Comparison of ENCODE assay signal across 8 mouse cellular contexts in the genomic region with DNA sequence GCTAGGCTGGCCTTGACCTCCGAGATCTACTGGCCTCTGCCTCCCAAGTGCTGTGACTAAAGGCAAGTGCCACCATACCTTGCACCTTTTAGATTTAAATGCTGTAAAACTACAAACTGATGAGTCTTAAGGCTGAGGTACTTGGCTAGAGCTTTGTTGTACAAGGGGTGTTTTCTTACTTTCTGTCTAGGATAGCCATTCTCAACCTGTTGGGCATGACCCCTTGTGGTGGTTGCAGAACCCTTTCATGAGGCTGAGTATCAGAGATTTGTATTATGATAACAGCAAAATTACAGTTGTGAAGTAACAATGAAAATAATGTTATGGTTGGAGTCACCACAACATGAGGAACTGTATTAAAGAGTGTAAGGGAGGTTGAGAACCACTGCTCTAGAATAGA. TPM values are rescaled to one million over a fixed set of nuclear protein-coding genes. Genes with fewer than 3 reads are reported as not detected.
DNase-seq lines count a peak whose midpoint lies in the region; ATAC-seq and TF ChIP-seq lines count a peak whose summit lies in the region.

No protein-coding gene starts in this region.

- H3K36me3 ChIP-seq in kidney, embryonic 14.5 days (ENCODE audit: control insufficient read depth, insufficient read depth, low read length), result peaks cover 14% of the 10 kb centered on the region; the same call in 1 of the 2 replicates
- no peaks in the 10 kb centered on the region; the same call in 1 of the 2 replicates for H3K36me3 ChIP-seq in hindbrain, postnatal 0 days (ENCODE audit: insufficient read depth, low read length)

- WGBS in kidney, embryonic 14.5 days, result 66% methylated on average over 1 of the region's 1 CpGs
- WGBS in bone marrow, adult 2 months, result 41% methylated on average over 1 of the region's 1 CpGs
- WGBS in hindbrain, postnatal 0 days, result 68% methylated on average over 1 of the region's 1 CpGs

- DNase-seq in kidney, postnatal 10 days, result no peak
- no peak for DNase-seq in hindbrain, postnatal 0 days (ENCODE audit: low spot score)
- peak; percentile 35 for DNase-seq in naive thymus-derived CD4-positive, alpha-beta T cell, adult 2 months (ENCODE audit: low read depth)
- DNase-seq in adrenal gland, adult (ENCODE audit: inconsistent age in 2 of 2, low spot score in 1 of 2), result no peak
- no peak for DNase-seq in right cerebral cortex, adult 18-20 months
- no peak for DNase-seq in embryo, embryonic 9.5 days (ENCODE audit: extremely low spot score)

- peak overlapping the region; percentile 90 for H3K4me3 ChIP-seq in kidney, embryonic 14.5 days (ENCODE audit: low read length)
- peak overlapping the region; percentile 93 for H3K4me3 ChIP-seq in bone marrow, adult 2 months (replicated peaks; ENCODE audit: control insufficient read depth, low read depth, low read length)
- peak overlapping the region; percentile 81; the same call in 1 of the 2 replicates for H3K4me3 ChIP-seq in hindbrain, postnatal 0 days (ENCODE audit: low read length)

- H3K27me3 ChIP-seq in kidney, embryonic 14.5 days (ENCODE audit: control insufficient read depth, insufficient read depth, low read length), result no peaks in the 10 kb centered on the region
- no peaks in the 10 kb centered on the region for H3K27me3 ChIP-seq in hindbrain, postnatal 0 days (ENCODE audit: insufficient read depth, low read length)

- peak overlapping the region; percentile 14; the same call in 1 of the 2 replicates for H3K9ac ChIP-seq in kidney, embryonic 14.5 days (ENCODE audit: low read depth, low read length)
- peak overlapping the region; percentile 83 for H3K9ac ChIP-seq in hindbrain, postnatal 0 days (replicated peaks; ENCODE audit: low read length)

- H3K9me3 ChIP-seq in kidney, embryonic 14.5 days (ENCODE audit: control insufficient read depth, low read length), result no peaks in the 10 kb centered on the region
- no peaks in the 10 kb centered on the region for H3K9me3 ChIP-seq in hindbrain, postnatal 0 days (ENCODE audit: low read length)

- no peak for TF ChIP-seq POLR2A in bone marrow, adult 2 months (IDR thresholded peaks at IDR 0.05; ENCODE audit: borderline replicate concordance, control insufficient read depth, low read depth, low read length)

- H3K27ac ChIP-seq in kidney, embryonic 14.5 days (ENCODE audit: low read depth, low read length), result no peak overlapping the region
- no peak overlapping the region for H3K27ac ChIP-seq in bone marrow, adult 2 months (ENCODE audit: control insufficient read depth, insufficient read depth, low read depth, low read length, poor library complexity)
- peak overlapping the region; percentile 94; the same call in 1 of the 2 replicates for H3K27ac ChIP-seq in hindbrain, postnatal 0 days

- H3K4me1 ChIP-seq in kidney, embryonic 14.5 days (ENCODE audit: control insufficient read depth, insufficient read depth, low read length), result 0 out of 2 replicates have a peak, but pooled peaks cover 8% of the 10 kb centered on the region
- H3K4me1 ChIP-seq in bone marrow, adult 2 months (ENCODE audit: control insufficient read depth, insufficient read depth, low read length), result peaks cover 1% of the 10 kb centered on the region; the same call in 1 of the 2 replicates
- H3K4me1 ChIP-seq in hindbrain, postnatal 0 days (ENCODE audit: insufficient read depth, low read length), result peaks cover 5% of the 10 kb centered on the region; the same call in 1 of the 2 replicates

- no peak for ATAC-seq in kidney, embryonic 14.5 days (ENCODE audit: low FRiP score, low TSS enrichment)
- ATAC-seq in hindbrain, postnatal 0 days, result no peak

- peak overlapping the region; percentile 79 for H3K4me2 ChIP-seq in kidney, embryonic 14.5 days (replicated peaks; ENCODE audit: low read depth, low read length)
- peak overlapping the region; percentile 81 for H3K4me2 ChIP-seq in hindbrain, postnatal 0 days (ENCODE audit: low read depth, low read length)

- no peak for TF ChIP-seq CTCF in bone marrow, adult 2 months (IDR thresholded peaks at IDR 0.05; ENCODE audit: control insufficient read depth, insufficient read depth, low read length)
- TF ChIP-seq CTCF in hindbrain, postnatal 0 days (IDR thresholded peaks at IDR 0.05; ENCODE audit: low read depth), result peak; percentile 33; the same call in 1 of the 2 replicates

RNA-seq across cellular contexts. Expression of gene Mrpl57, which starts 1.2 kb away (rescaled TPM):
- polyA plus RNA-seq in kidney, embryonic 14.5 days (2014; fragmentation: Nextera tagmentation; extraction: Ambion mirVana), result 161 and 166 TPM in 2 replicates
- polyA plus RNA-seq in bone marrow, adult 2 months (2011; ENCODE audit: insufficient read depth, insufficient read length, low replicate concordance, missing spikeins), result 41.3 and 54.3 TPM in 2 replicates
- total RNA-seq in hindbrain, postnatal 0 days (2014; rRNA removed), result 73.8 and 89.8 TPM in 2 replicates
- 209 and 216 TPM in 2 replicates for polyA plus RNA-seq in hindbrain, postnatal 0 days (2015; fragmentation: Nextera tagmentation; extraction: Ambion mirVana)

RNA-seq across cellular contexts. Expression of gene Ska3, which starts 1.3 kb away (rescaled TPM):
- polyA plus RNA-seq in kidney, embryonic 14.5 days (2014; fragmentation: Nextera tagmentation; extraction: Ambion mirVana), result 32.1 and 51.9 TPM in 2 replicates
- 8.3 and 14.0 TPM in 2 replicates for polyA plus RNA-seq in bone marrow, adult 2 months (2011; ENCODE audit: insufficient read depth, insufficient read length, low replicate concordance, missing spikeins)
- total RNA-seq in hindbrain, postnatal 0 days (2014; rRNA removed), result 8.3 and 8.9 TPM in 2 replicates
- 6.6 and 9.2 TPM in 2 replicates for polyA plus RNA-seq in hindbrain, postnatal 0 days (2015; fragmentation: Nextera tagmentation; extraction: Ambion mirVana)

RNA-seq across cellular contexts. Expression of gene Sap18, which starts 29.3 kb away (rescaled TPM):
- polyA plus RNA-seq in kidney, embryonic 14.5 days (2014; fragmentation: Nextera tagmentation; extraction: Ambion mirVana), result 37.2 and 49.1 TPM in 2 replicates
- polyA plus RNA-seq in bone marrow, adult 2 months (2011; ENCODE audit: insufficient read depth, insufficient read length, low replicate concordance, missing spikeins), result 75.0 and 138 TPM in 2 replicates
- total RNA-seq in hindbrain, postnatal 0 days (2014; rRNA removed), result 12.7 and 40.4 TPM in 2 replicates
- polyA plus RNA-seq in hindbrain, postnatal 0 days (2015; fragmentation: Nextera tagmentation; extraction: Ambion mirVana), result 32.5 and 36.4 TPM in 2 replicates
